Mouse (Mus musculus): Measurements from ENCODE around the gene Igf2bp3.

DNA sequence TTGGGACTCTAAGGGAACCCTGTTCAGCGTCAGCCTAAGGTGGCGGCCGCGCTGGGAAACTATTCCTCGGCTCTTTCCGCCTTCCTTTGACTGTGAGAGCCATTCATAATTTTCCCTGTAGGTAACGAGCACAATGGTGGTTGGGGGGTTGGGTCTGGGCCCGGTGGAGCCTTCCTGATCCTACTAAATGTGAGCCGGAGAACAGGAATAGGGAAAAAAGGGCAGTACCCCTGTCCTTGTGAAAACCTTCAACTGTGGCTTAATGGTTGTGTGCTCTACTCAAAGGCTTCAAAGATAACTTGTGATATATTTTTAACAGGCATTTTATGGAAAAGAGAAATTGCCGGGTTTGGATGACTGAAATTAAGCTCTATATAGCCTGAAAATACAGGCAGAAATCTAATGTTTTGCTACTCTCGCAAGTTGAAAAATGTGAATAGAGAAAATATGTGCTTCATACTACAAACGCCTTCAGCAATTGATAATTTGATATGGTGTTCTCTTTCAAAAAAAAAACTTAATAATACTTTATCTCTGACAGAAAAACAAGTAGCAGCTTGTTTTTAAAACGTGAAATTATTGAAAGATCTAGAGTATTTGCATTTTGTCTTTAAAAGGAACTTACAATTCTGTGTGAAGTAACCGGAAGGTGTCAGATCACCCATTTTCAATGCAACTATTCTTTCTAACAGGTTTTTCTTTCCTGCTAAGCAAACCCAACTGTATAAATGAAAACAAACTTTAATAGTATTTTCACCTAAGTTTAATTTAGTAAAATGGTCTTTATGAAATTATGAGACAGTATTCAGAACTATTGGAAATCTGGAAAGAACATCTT, 1.2 kb upstream of the Igf2bp3 start:
- TF ChIP-seq CTCF (IDR thresholded peaks at IDR 0.05; ENCODE audit: borderline replicate concordance, extremely low read depth, insufficient read depth, insufficient read length) (no peak), POLR2A (IDR thresholded peaks at IDR 0.05; ENCODE audit: borderline replicate concordance, extremely low read depth, insufficient read depth, insufficient read length, poor library complexity, severe bottlenecking) (no peak; the same call in 1 of the 2 replicates)
